15 mouse cellular contexts compared by ENCODE assay signal in genomic region chr11:41160492-41161175, GRCm38 (mm10).
DNase-seq lines count a peak whose midpoint lies in the region; ATAC-seq and TF ChIP-seq lines count a peak whose summit lies in the region.
"Had no signal": no experiment of that assay in that cellular context is flagged by ENCODE, and none has a peak within 500 bp of the region (broad histone marks: within the 10 kb centered on the region; RNA-seq: fewer than 3 reads in every experiment).

No protein-coding gene starts in this region.

- 31% methylated on average over 2 of the region's 2 CpGs for WGBS in neural tube, embryonic 12.5 days
- WGBS in neural tube, embryonic 15.5 days = 19% methylated on average over 2 of the region's 2 CpGs
- 48% methylated on average over 2 of the region's 2 CpGs for WGBS in hindbrain, embryonic 10.5 days
- 15% methylated on average over 2 of the region's 2 CpGs for WGBS in midbrain, embryonic 11.5 days
- 86% methylated on average over 2 of the region's 2 CpGs for WGBS in intestine, postnatal 0 days

- DNase-seq in hindbrain, embryonic 10.5 days (ENCODE audit: low spot score) = no peak
- peak; percentile 90 for DNase-seq in midbrain, embryonic 11.5 days (ENCODE audit: low spot score, missing footprints)
- DNase-seq in retina, postnatal 1 day = peak; percentile 18
- DNase-seq in adrenal gland, postnatal 36 days = no peak
- DNase-seq: kidney, postnatal 25 days; layer of hippocampus, postnatal 36 days; thymus, postnatal 4 days had no signal

- H3K4me3 ChIP-seq in neural tube, embryonic 12.5 days = no peak overlapping the region
- no peak overlapping the region for H3K4me3 ChIP-seq in neural tube, embryonic 15.5 days (replicated peaks)
- H3K4me3 ChIP-seq in hindbrain, embryonic 10.5 days = no peak overlapping the region
- no peak overlapping the region for H3K4me3 ChIP-seq in midbrain, embryonic 11.5 days (ENCODE audit: low read depth, low read length)
- H3K4me3 ChIP-seq in intestine, postnatal 0 days (ENCODE audit: low read depth, low read length) = no peak overlapping the region
- H3K4me3 ChIP-seq: embryonic facial prominence, embryonic 15.5 days; intestine, embryonic 15.5 days had no signal

- H3K4me2 ChIP-seq in neural tube, embryonic 12.5 days (replicated peaks) = no peak overlapping the region
- H3K4me2 ChIP-seq in neural tube, embryonic 15.5 days = no peak overlapping the region
- H3K4me2 ChIP-seq in midbrain, embryonic 11.5 days = no peak overlapping the region
- H3K4me2 ChIP-seq in intestine, postnatal 0 days (replicated peaks; ENCODE audit: low read depth) = no peak overlapping the region
- H3K4me2 ChIP-seq: embryonic facial prominence, embryonic 15.5 days; intestine, embryonic 15.5 days had no signal

- no peaks in the 10 kb centered on the region for H3K9me3 ChIP-seq in neural tube, embryonic 12.5 days
- no peaks in the 10 kb centered on the region for H3K9me3 ChIP-seq in neural tube, embryonic 15.5 days (replicated peaks)
- H3K9me3 ChIP-seq in hindbrain, embryonic 10.5 days = no peaks in the 10 kb centered on the region
- no peaks in the 10 kb centered on the region for H3K9me3 ChIP-seq in midbrain, embryonic 11.5 days (ENCODE audit: control insufficient read depth, low read length)
- no peaks in the 10 kb centered on the region for H3K9me3 ChIP-seq in intestine, postnatal 0 days (ENCODE audit: control insufficient read depth)
- H3K9me3 ChIP-seq: embryonic facial prominence, embryonic 15.5 days; intestine, embryonic 15.5 days had no signal

- peak; percentile 33; the same call in 1 of the 2 replicates for ATAC-seq in neural tube, embryonic 12.5 days (ENCODE audit: low FRiP score, low read depth)
- ATAC-seq in neural tube, embryonic 15.5 days (ENCODE audit: low FRiP score) = no peak
- peak; percentile 92 for ATAC-seq in midbrain, embryonic 11.5 days (ENCODE audit: low FRiP score)
- ATAC-seq in inflammation-experienced regulatory T-cells, adult 6 months = no peak
- no peak for ATAC-seq in intestine, postnatal 0 days
- ATAC-seq: CD4-positive, CD25-positive, alpha-beta regulatory T cell, adult 4 months; intestine, embryonic 15.5 days had no signal

- no peak for TF ChIP-seq CTCF in intestine, postnatal 0 days (IDR thresholded peaks at IDR 0.05; ENCODE audit: low read depth)

- no peaks in the 10 kb centered on the region for H3K36me3 ChIP-seq in neural tube, embryonic 12.5 days
- H3K36me3 ChIP-seq in neural tube, embryonic 15.5 days = no peaks in the 10 kb centered on the region
- no peaks in the 10 kb centered on the region for H3K36me3 ChIP-seq in hindbrain, embryonic 10.5 days
- no peaks in the 10 kb centered on the region for H3K36me3 ChIP-seq in midbrain, embryonic 11.5 days (ENCODE audit: control insufficient read depth, insufficient read depth, low read length)
- no peaks in the 10 kb centered on the region for H3K36me3 ChIP-seq in intestine, postnatal 0 days (ENCODE audit: control insufficient read depth, insufficient read depth)
- H3K36me3 ChIP-seq: embryonic facial prominence, embryonic 15.5 days; intestine, embryonic 15.5 days had no signal

- no peak overlapping the region for H3K9ac ChIP-seq in neural tube, embryonic 12.5 days
- no peak overlapping the region for H3K9ac ChIP-seq in neural tube, embryonic 15.5 days (replicated peaks)
- H3K9ac ChIP-seq in midbrain, embryonic 11.5 days (ENCODE audit: low read length) = no peak overlapping the region
- H3K9ac ChIP-seq in intestine, postnatal 0 days (ENCODE audit: low read depth, low read length) = no peak overlapping the region
- H3K9ac ChIP-seq: embryonic facial prominence, embryonic 15.5 days; intestine, embryonic 15.5 days; liver, embryonic 14.5 days had no signal

- H3K27me3 ChIP-seq in neural tube, embryonic 12.5 days (replicated peaks) = no peaks in the 10 kb centered on the region
- no peaks in the 10 kb centered on the region for H3K27me3 ChIP-seq in neural tube, embryonic 15.5 days (replicated peaks)
- H3K27me3 ChIP-seq in hindbrain, embryonic 10.5 days (ENCODE audit: insufficient read depth, poor library complexity, severe bottlenecking) = no peaks in the 10 kb centered on the region
- no peaks in the 10 kb centered on the region for H3K27me3 ChIP-seq in midbrain, embryonic 11.5 days (ENCODE audit: control insufficient read depth, insufficient read depth, low read length)
- H3K27me3 ChIP-seq in intestine, postnatal 0 days (replicated peaks; ENCODE audit: control insufficient read depth, insufficient read depth, low read length) = no peaks in the 10 kb centered on the region
- H3K27me3 ChIP-seq: embryonic facial prominence, embryonic 15.5 days; intestine, embryonic 15.5 days had no signal

- no peaks in the 10 kb centered on the region; the same call in 1 of the 2 replicates for H3K4me1 ChIP-seq in neural tube, embryonic 12.5 days
- peaks cover 6% of the 10 kb centered on the region; the same call in 1 of the 2 replicates for H3K4me1 ChIP-seq in neural tube, embryonic 15.5 days
- peaks cover 15% of the 10 kb centered on the region for H3K4me1 ChIP-seq in hindbrain, embryonic 10.5 days (replicated peaks)
- peaks cover 5% of the 10 kb centered on the region; the same call in 1 of the 2 replicates for H3K4me1 ChIP-seq in midbrain, embryonic 11.5 days (ENCODE audit: control insufficient read depth, insufficient read depth, low read length)
- no peaks in the 10 kb centered on the region for H3K4me1 ChIP-seq in intestine, postnatal 0 days (replicated peaks; ENCODE audit: control insufficient read depth, insufficient read depth, low read length)
- H3K4me1 ChIP-seq: embryonic facial prominence, embryonic 15.5 days; intestine, embryonic 15.5 days had no signal

- no peak overlapping the region for H3K27ac ChIP-seq in neural tube, embryonic 12.5 days
- no peak overlapping the region for H3K27ac ChIP-seq in neural tube, embryonic 15.5 days (replicated peaks)
- H3K27ac ChIP-seq in hindbrain, embryonic 10.5 days = peak overlapping the region; percentile 65
- H3K27ac ChIP-seq in midbrain, embryonic 11.5 days (ENCODE audit: low read depth, low read length) = peak overlapping the region; percentile 32; the same call in 1 of the 2 replicates
- H3K27ac ChIP-seq in intestine, postnatal 0 days (ENCODE audit: low read depth, low read length) = no peak overlapping the region
- H3K27ac ChIP-seq: embryonic facial prominence, embryonic 15.5 days; intestine, embryonic 15.5 days; liver, embryonic 14.5 days had no signal

Comparison
In these comparisons a context has a peak if more than half of its experiments do, and no peak if none do; other contexts are left out.
1. ATAC-seq: peak in neural tube, embryonic 12.5 days (single experiment) and midbrain, embryonic 11.5 days (single experiment); none in neural tube, embryonic 15.5 days (single experiment), inflammation-experienced regulatory T-cells, adult 6 months (single experiment) and intestine, postnatal 0 days (single experiment).
2. H3K27ac ChIP-seq: peak in hindbrain, embryonic 10.5 days (single experiment) and midbrain, embryonic 11.5 days (single experiment); none in neural tube, embryonic 12.5 days (single experiment), neural tube, embryonic 15.5 days (single experiment) and intestine, postnatal 0 days (single experiment).
3. DNase-seq: peak in midbrain, embryonic 11.5 days (single experiment) and retina, postnatal 1 day (single experiment); none in hindbrain, embryonic 10.5 days (single experiment) and adrenal gland, postnatal 36 days (0 of 2).